Mouse (Mus musculus) heart, embryonic 16.5 days (tissue): ENCODE measurements around the gene P2rx3. TPM values are rescaled to one million over a fixed set of nuclear protein-coding genes. Genes with fewer than 3 reads are reported as not detected.

Experiments
- ATAC-seq: fragments of 200-750 bp; cut with Nextera tagmentation; replicated peaks from 2 replicates; pipeline ENCODE4 v1.8.0; 2017; ENCODE audit warnings: moderate number of reproducible peaks; ENCODE audit not compliant: insufficient read depth, low FRiP score; ENCODE audit errors: extremely low read depth
- H3K27ac ChIP-seq: fragments of 300-500 bp; sonication (generic); 2 replicates; pipeline ENCODE4 v1.5.1; 2014; ENCODE audit warnings: mild to moderate bottlenecking, low read length, control low read depth, moderate library complexity
- H3K27me3 ChIP-seq: fragments of 300-500 bp; sonication (generic); 2 replicates; pipeline ENCODE4 v1.6.1; 2014; ENCODE audit warnings: low read length, mixed read lengths; ENCODE audit not compliant: control insufficient read depth, insufficient read depth
- H3K36me3 ChIP-seq: fragments of 300-500 bp; sonication (generic); 2 replicates; pipeline ENCODE4 v1.6.1; 2014; ENCODE audit not compliant: control insufficient read depth, insufficient read depth
- H3K4me1 ChIP-seq: fragments of 300-500 bp; sonication (generic); 2 replicates; pipeline ENCODE4 v1.6.1; 2014; ENCODE audit warnings: low read length, mixed read lengths; ENCODE audit not compliant: control insufficient read depth, insufficient read depth
- H3K4me2 ChIP-seq: fragments of 300-500 bp; sonication (generic); 2 replicates; pipeline ENCODE4 v1.6.1; 2014; ENCODE audit warnings: low read depth, mild to moderate bottlenecking, control low read depth, low read length
- H3K4me3 ChIP-seq: fragments of 300-500 bp; sonication (generic); 2 replicates; pipeline ENCODE4 v1.5.1; 2014; ENCODE audit warnings: mild to moderate bottlenecking, control low read depth, low read length
- H3K9ac ChIP-seq: fragments of 300-500 bp; sonication (generic); 2 replicates; pipeline ENCODE4 v1.6.1; 2014; ENCODE audit warnings: low read length, control low read depth
- H3K9me3 ChIP-seq: fragments of 300-500 bp; sonication (generic); replicated peaks from 2 replicates; pipeline ENCODE4 v1.6.1; 2016; ENCODE audit warnings: low read length; ENCODE audit not compliant: control insufficient read depth
- WGBS: fragments of 180-500 bp; shearing (Covaris S2); extraction: QIAGEN DNeasy Blood & Tissue Kit; methylation state at CpG from one replicate; pipeline ENCODE4 v1.1.7; 2014; 5-methylcytosine and 5-hydroxymethylcytosine counted together
- polyA plus RNA-seq: library from polyadenylated mRNA; unstranded; fragments of >200 nt; fragmentation: Nextera tagmentation; extraction: Ambion mirVana; gene quantifications from 2 replicates; pipeline ENCODE4 v1.2.1, GENCODE M21; 2015

The P2rx3 gene
- polyA plus RNA-seq, 1 experiment from 2014 or later: 0.79 TPM

DNA sequence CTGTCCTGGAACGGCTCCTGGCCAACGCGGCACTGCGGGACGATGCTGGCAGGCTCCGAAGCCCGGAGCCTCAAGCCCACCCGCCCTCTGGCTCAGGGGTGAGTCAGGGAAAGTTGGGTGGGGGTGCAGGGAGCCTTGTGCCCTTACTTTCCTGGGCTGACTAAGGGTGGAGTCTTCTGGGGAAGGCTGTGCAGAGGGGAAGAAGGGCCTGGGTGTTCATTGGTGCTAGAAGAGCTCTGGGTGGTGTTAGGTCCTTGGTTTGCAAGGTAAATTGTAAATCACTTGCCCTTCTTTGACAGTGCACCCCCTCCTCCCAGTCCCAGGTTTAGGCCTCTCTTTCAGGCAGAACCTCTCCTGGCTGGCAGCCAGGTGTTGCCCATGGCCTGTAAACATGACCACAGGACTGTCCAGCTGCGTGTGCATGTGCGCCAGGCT lies 23.9 kb upstream of the P2rx3 start:
- peak overlapping the region; percentile 54 for H3K4me3 ChIP-seq
- 28% methylated on average over 10 of the region's 10 CpGs for WGBS
- H3K4me2 ChIP-seq: peak overlapping the region; percentile 88
- H3K27me3 ChIP-seq: no peaks in the 10 kb centered on the region
- H3K4me1 ChIP-seq: peaks cover 14% of the 10 kb centered on the region
- peak; percentile 9; the same call in 1 of the 2 replicates for ATAC-seq
- no peaks in the 10 kb centered on the region for H3K9me3 ChIP-seq
- peak overlapping the region; percentile 67 for H3K9ac ChIP-seq
- H3K27ac ChIP-seq: peak overlapping the region; percentile 22; the same call in 1 of the 2 replicates
- H3K36me3 ChIP-seq: peaks cover 34% of the 10 kb centered on the region

DNA sequence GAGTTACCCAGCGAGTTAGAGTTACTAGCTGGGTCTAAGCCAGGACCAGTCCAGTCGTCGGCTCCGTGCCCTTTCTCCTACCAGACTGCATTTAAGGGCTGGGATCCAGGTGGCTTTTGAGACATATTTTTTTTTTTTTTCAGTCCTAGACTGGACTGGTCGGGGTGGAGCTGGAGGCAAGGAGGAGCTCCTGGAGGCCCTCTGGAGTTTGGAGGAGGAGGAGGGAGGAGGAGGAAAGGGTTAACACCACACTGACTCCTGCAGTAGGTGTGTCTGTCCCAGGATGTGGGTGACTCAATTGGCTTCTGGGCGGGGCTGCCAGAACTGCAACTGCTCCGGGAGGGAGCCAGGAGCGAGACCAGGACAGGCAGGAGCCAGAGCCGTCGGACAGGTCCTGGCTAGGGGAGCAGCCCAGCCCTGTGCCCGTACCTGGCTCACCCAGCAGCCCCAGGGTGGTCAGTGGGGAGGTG lies 23.4 kb upstream of the P2rx3 start:
- Histone ChIP-seq H3K9ac (peak overlapping the region; percentile 67), H3K9me3 (no peaks in the 10 kb centered on the region), H3K36me3 (peaks cover 34% of the 10 kb centered on the region), H3K4me3 (peak overlapping the region; percentile 54), H3K4me1 (peaks cover 14% of the 10 kb centered on the region), H3K27me3 (no peaks in the 10 kb centered on the region), H3K27ac (peak overlapping the region; percentile 58), H3K4me2 (peak overlapping the region; percentile 88)
- WGBS: 3% methylated on average over 11 of the region's 11 CpGs
- ATAC-seq: peak; percentile 79

DNA sequence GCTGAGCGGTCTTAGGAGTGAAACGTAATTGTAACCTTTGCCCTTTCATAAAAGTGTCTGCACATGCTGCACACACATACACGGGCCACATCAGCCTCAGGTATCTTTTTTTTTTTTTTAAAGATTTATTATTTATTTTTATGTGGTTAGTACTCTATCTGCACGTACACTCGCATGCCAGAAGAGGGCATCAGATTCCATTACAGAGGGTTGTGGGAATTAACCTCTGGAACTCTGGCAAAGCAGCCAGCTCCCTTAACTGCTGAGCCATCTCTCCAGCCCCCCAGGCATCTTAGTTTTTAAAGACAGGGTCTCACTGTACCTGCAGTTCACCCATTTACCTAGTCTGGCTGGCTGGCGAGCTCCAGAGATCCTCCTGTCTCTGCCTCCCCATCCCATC lies 22.4 kb upstream of the P2rx3 start:
- H3K27ac ChIP-seq: no peak overlapping the region
- peaks cover 14% of the 10 kb centered on the region for H3K4me1 ChIP-seq
- no peak overlapping the region for H3K4me3 ChIP-seq
- no peak for ATAC-seq
- no peaks in the 10 kb centered on the region for H3K9me3 ChIP-seq
- H3K9ac ChIP-seq: no peak overlapping the region
- H3K4me2 ChIP-seq: 0 out of 2 replicates have a peak overlapping the region, but pooled peaks have one; percentile 88
- H3K36me3 ChIP-seq: peaks cover 33% of the 10 kb centered on the region
- WGBS: 92% methylated on average over 6 of the region's 6 CpGs
- H3K27me3 ChIP-seq: no peaks in the 10 kb centered on the region

DNA sequence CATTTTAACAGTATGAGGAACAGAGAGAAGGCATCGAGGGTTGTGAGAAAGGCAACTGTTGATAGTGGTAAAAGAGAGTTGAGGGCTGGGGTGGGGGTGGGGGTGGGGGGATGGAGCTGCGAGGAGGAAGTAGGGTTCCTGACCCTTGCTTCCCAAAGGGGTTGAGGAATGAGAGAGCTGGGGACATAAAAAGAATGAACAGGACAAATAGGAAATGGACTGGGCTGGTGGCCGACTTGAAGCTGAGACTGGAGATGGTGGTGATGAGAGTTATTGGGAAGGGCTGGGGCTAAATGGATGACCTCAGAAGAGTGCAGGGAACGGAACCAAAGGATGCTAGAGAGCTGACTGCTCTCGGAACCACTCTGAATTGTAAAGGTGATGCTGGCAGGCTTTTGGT lies 19.4 kb upstream of the P2rx3 start:
- Histone ChIP-seq H3K9me3 (no peaks in the 10 kb centered on the region), H3K36me3 (peaks cover 27% of the 10 kb centered on the region), H3K27ac (no peak overlapping the region), H3K4me2 (no peak overlapping the region), H3K4me1 (peaks cover 14% of the 10 kb centered on the region), H3K4me3 (no peak overlapping the region), H3K9ac (no peak overlapping the region), H3K27me3 (no peaks in the 10 kb centered on the region)
- WGBS: 53% methylated on average over 5 of the region's 5 CpGs
- no peak for ATAC-seq

DNA sequence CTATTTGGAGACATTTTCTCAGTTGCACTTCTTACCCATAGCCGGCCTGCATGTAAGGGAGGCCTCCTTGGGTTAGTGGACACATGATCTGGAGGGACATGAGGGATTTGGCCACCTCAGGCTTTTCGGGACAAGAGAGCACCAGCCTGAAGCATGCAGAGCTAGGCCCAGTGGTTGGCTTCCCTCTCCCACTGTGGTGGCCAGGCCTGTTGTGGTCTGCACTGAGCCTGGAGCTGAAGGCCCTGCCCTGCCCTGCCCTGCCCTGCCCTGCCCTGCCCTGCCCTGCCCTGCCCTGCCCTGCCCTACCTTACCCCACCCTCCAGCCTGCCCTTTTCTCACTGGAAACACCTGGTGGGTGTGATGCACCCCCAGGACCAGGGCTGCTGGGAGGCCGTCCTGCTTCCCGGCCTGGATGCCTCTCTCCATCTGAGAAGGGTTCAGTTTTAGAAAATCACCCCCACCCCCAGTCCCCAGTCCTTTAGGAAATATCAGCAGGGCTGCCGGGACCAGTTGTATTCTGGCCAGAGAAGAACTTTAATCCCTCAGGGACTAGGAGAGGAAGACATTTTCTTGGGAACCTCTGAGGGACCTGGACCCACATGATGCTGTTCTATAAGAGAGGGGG lies 16.0 kb upstream of the P2rx3 start:
- Histone ChIP-seq H3K4me1 (peaks cover 2% of the 10 kb centered on the region), H3K9ac (no peak overlapping the region), H3K27ac (no peak overlapping the region), H3K27me3 (no peaks in the 10 kb centered on the region), H3K4me2 (peak overlapping the region; percentile 17), H3K9me3 (no peaks in the 10 kb centered on the region), H3K4me3 (no peak overlapping the region), H3K36me3 (peaks cover 13% of the 10 kb centered on the region)
- no peak for ATAC-seq
- 82% methylated on average over 5 of the region's 5 CpGs for WGBS

DNA sequence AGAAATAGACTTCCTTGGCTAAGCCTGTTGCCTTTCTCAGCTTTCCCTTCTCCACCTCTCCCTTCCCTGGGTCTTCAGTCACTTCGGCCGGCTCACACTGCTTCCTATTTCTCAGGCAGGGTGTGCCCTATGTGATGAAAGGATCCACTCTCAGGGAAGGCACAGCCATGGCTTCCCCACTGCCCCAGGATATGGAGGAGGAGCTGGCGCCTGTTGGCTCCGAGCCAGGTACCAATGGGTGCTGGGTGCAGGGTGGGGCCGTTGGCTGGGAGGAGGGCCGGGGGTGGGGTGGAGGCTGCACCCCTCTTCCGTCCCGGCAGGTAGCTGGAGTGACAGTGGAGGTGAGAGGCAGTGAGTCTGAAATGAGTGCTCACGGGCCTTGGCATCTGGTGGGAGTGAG lies 13.5 kb upstream of the P2rx3 start:
- no peak for ATAC-seq
- WGBS: 31% methylated on average over 9 of the region's 9 CpGs
- Histone ChIP-seq H3K9ac (peak overlapping the region; percentile 70), H3K36me3 (peaks cover 17% of the 10 kb centered on the region), H3K4me2 (peak overlapping the region; percentile 80), H3K4me3 (peak overlapping the region; percentile 52), H3K27me3 (no peaks in the 10 kb centered on the region), H3K9me3 (no peaks in the 10 kb centered on the region), H3K4me1 (peaks cover 10% of the 10 kb centered on the region), H3K27ac (peak overlapping the region; percentile 92)

DNA sequence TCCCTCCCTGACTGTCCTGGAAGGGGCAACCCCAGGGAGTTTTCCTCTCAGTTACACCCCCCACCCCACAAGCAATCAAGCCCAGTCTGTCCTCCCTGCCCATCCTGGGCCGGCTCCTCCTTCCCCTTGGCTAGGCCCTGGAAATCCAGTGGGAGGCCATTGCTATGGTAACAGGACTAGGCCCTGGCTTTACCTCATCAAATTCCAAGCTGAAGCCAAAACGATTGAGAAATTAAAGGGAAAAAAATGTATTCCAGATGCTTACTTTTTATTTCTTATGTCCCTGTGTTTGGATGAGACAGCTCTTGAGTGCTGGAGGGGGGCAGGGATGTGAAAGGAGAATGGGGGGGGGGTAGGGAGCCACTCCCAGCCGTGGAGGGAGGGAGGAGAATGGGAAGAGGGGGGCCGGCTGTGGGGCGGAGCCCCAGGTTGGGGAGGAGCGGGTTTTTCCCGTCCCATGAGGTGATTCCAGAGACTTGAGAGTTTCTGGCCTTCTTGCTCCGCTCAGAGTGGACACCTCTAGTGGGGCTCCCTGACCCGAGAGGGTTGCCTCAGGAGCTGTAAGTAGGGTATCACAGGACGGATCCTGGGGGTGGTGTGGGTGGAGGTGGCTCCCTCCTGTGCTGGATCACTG lies 12.9 kb upstream of the P2rx3 start:
- peak overlapping the region; percentile 70 for H3K9ac ChIP-seq
- no peaks in the 10 kb centered on the region for H3K27me3 ChIP-seq
- peak overlapping the region; percentile 92 for H3K27ac ChIP-seq
- peak overlapping the region; percentile 80 for H3K4me2 ChIP-seq
- peak overlapping the region; percentile 52 for H3K4me3 ChIP-seq
- 23% methylated on average over 9 of the region's 10 CpGs for WGBS
- peaks cover 19% of the 10 kb centered on the region for H3K36me3 ChIP-seq
- H3K4me1 ChIP-seq: peaks cover 10% of the 10 kb centered on the region
- ATAC-seq: peak; percentile 21; the same call in 1 of the 2 replicates
- H3K9me3 ChIP-seq: no peaks in the 10 kb centered on the region

DNA sequence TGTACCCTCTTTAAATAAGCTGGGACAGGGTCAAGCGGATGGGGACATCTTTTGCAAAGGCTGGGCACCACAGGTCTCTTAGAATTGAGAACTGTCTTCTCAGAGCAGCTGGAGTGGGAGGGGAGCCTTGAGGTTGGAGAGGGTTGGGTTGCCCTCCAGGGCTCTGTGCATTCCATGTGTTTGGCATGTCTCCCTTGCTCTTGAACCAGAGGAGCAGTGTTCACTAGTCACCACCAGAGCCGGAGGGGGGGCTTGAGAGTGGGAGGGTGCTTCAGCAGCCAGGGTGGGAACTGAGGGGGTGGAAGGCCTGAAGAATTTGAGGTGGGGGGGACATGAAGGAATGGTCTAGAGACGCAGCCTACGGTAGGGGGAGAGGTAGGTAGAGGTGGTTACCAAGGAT lies 12.0 kb upstream of the P2rx3 start:
- H3K9me3 ChIP-seq: no peaks in the 10 kb centered on the region
- 67% methylated on average over 4 of the region's 4 CpGs for WGBS
- H3K4me3 ChIP-seq: peak overlapping the region; percentile 81
- no peak for ATAC-seq
- peak overlapping the region; percentile 80 for H3K4me2 ChIP-seq
- H3K27ac ChIP-seq: peak overlapping the region; percentile 92
- H3K4me1 ChIP-seq: peaks cover 10% of the 10 kb centered on the region
- no peaks in the 10 kb centered on the region for H3K27me3 ChIP-seq
- no peak overlapping the region for H3K9ac ChIP-seq
- peaks cover 25% of the 10 kb centered on the region for H3K36me3 ChIP-seq

DNA sequence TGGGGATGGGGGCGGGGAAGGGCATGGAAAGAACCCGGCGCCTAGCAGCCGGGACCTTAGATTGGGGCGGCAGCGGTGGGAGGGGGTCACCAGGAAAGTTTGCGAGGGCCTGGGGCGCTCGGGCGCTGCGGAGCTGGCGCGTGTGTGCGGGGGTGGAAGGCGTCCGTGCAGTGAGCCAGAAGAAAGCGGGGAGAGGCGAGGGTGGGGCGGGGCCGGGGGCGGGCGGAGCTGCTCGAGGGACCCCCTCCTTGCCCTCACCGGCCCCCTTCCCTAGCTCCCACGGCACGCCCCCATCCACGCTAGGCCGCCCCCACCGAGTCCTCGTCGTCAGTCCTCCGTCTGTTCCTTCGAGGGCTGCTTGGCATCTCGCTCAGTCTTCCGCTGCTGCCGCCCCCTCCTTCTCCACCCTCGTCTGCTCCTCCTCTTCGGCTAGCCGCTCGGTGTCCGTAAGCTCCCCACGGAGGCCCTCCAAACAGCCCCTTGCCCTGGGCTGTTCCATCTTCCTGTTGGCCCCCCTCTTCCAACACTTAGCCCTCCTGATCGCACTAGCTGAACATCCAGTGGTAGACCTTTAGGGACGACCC lies 11.0 kb upstream of the P2rx3 start:
- H3K27ac ChIP-seq: peak overlapping the region; percentile 92
- H3K4me2 ChIP-seq: peak overlapping the region; percentile 80
- H3K27me3 ChIP-seq: no peaks in the 10 kb centered on the region
- peaks cover 33% of the 10 kb centered on the region for H3K36me3 ChIP-seq
- H3K9me3 ChIP-seq: no peaks in the 10 kb centered on the region
- peaks cover 10% of the 10 kb centered on the region for H3K4me1 ChIP-seq
- 0% methylated on average over 23 of the region's 44 CpGs for WGBS
- peak overlapping the region; percentile 81 for H3K9ac ChIP-seq
- peak overlapping the region; percentile 81 for H3K4me3 ChIP-seq
- peak; percentile 52 for ATAC-seq
